Mouse (Mus musculus) ES-E14 (cell line): ENCODE results near the gene Chchd6.

Experiments
- CHD2 ChIP-seq: IDR thresholded peaks from 2 replicates; pipeline ENCODE4 v1.6.1; 2014; ENCODE audit warnings: mild to moderate bottlenecking, low read depth, low read length, inconsistent platforms
- MAFK ChIP-seq: IDR thresholded peaks from 2 replicates; pipeline ENCODE4 v1.6.1; 2014; ENCODE audit warnings: mild to moderate bottlenecking, low read depth, low read length, inconsistent platforms; ENCODE audit not compliant: insufficient read depth
- ZNF384 ChIP-seq: IDR thresholded peaks from 2 replicates; pipeline ENCODE4 v1.6.1; 2012; ENCODE audit warnings: low read depth, low read length, inconsistent platforms

DNA sequence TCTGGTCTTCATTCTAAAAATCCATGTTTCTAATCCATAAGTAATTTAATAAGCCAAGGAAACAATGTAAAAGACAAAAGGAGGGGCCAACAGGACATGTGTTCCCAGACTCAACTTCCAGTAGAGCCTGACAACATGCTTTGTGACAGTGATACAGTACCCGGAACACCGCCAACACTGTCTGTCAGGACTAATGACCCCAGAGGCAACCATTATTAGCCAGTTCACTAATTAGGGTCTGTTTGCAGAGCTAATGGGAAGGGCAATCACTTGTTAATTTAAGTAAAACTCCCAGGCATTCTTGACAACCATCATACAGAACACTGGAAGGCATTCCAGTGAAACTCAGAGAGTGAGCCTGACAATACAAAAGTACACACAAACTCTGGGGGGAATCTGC is 193.0 kb downstream of the Chchd6 start:
- TF ChIP-seq ZNF384: no peak
- TF ChIP-seq CHD2: no peak
- TF ChIP-seq MAFK: no peak
